Mouse (Mus musculus): ENCODE results near the gene Tbc1d20.

DNA sequence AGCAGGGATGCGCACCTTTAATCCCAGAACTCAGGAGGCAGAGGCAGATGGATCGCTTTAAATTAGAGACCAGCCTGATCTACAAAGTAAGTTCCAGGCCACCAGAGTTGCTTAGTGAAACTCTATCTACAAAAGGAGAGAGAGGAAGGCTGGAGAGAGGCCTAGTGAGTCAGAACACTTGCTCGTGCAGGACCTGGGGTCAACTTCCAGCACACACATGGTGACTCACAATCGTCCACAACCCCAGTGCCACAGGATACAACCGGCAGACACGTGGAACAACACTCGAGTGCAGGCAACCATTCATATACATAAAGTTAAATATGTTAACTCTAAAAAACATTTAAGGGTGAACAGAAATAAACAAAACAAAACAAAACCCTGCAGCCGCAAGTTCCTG is 33.0 kb downstream of the Tbc1d20 start:
- TF ChIP-seq EP300 (IDR thresholded peaks at IDR 0.05; ENCODE audit: insufficient read depth, low read depth, low read length), result no peak
- TF ChIP-seq CTCF (IDR thresholded peaks at IDR 0.05), result no peak

Data from heart, adult 2 months (tissue).